Mouse (Mus musculus) intestine, postnatal 0 days (tissue): ENCODE data around the gene Tspan9. TPM values are rescaled to one million over a fixed set of nuclear protein-coding genes. Genes with fewer than 3 reads are reported as not detected.

Experiments used
- ATAC-seq: fragments of 200-750 bp; cut with Nextera tagmentation; 2 replicates; pipeline ENCODE4 v1.8.0; 2017; ENCODE audit warnings: mild to moderate bottlenecking, moderate TSS enrichment, moderate library complexity
- H3K27ac ChIP-seq: fragments of 300-500 bp; sonication (generic); 2 replicates; pipeline ENCODE4 v1.5.1; 2014; ENCODE audit warnings: mild to moderate bottlenecking, low read depth, low read length, moderate library complexity
- H3K27me3 ChIP-seq: fragments of 300-500 bp; sonication (generic); replicated peaks from 2 replicates; pipeline ENCODE4 v1.6.1; 2014; ENCODE audit warnings: low read length, mixed read lengths; ENCODE audit not compliant: control insufficient read depth, insufficient read depth
- H3K36me3 ChIP-seq: fragments of 300-500 bp; sonication (generic); 2 replicates; pipeline ENCODE4 v1.6.1; 2014; ENCODE audit warnings: mild to moderate bottlenecking, moderate library complexity; ENCODE audit not compliant: control insufficient read depth, insufficient read depth
- H3K4me1 ChIP-seq: fragments of 300-500 bp; sonication (generic); replicated peaks from 2 replicates; pipeline ENCODE4 v1.6.1; 2014; ENCODE audit warnings: antibody characterized with exemption, low read length, mixed read lengths; ENCODE audit not compliant: control insufficient read depth, insufficient read depth
- H3K4me2 ChIP-seq: fragments of 300-500 bp; sonication (generic); replicated peaks from 2 replicates; pipeline ENCODE4 v1.6.1; 2014; ENCODE audit warnings: low read depth, mild to moderate bottlenecking, moderate library complexity
- H3K4me3 ChIP-seq: fragments of 300-500 bp; sonication (generic); 2 replicates; pipeline ENCODE4 v1.5.1; 2014; ENCODE audit warnings: low read depth, low read length
- H3K9ac ChIP-seq: fragments of 300-500 bp; sonication (generic); 2 replicates; pipeline ENCODE4 v1.6.1; 2014; ENCODE audit warnings: mild to moderate bottlenecking, low read depth, low read length
- H3K9me3 ChIP-seq: fragments of 300-500 bp; sonication (generic); 2 replicates; pipeline ENCODE4 v1.6.1; 2016; ENCODE audit warnings: mixed run types; ENCODE audit not compliant: control insufficient read depth
- CTCF ChIP-seq: sonication (generic); IDR thresholded peaks from 2 replicates; pipeline ENCODE4 v1.5.1; 2016; ENCODE audit warnings: low read depth, mild to moderate bottlenecking, control low read depth, antibody characterized with exemption, moderate library complexity
- WGBS: fragments of 180-500 bp; shearing (Covaris S2); extraction: QIAGEN DNeasy Blood & Tissue Kit; methylation state at CpG from one replicate; pipeline ENCODE4 v1.1.7; 2014; 5-methylcytosine and 5-hydroxymethylcytosine counted together
- polyA plus RNA-seq: library from polyadenylated mRNA; unstranded; fragments of >200 nt; fragmentation: Nextera tagmentation; extraction: Ambion mirVana; gene quantifications from 2 replicates; pipeline ENCODE4 v1.2.1, GENCODE M21; 2015

Tspan9 gene
- polyA plus RNA-seq, 1 experiment from 2014 or later = 55.5 TPM

- no peak for ATAC-seq
- Histone ChIP-seq H3K4me1 (peaks cover 12% of the 10 kb centered on the region), H3K9ac (no peak overlapping the region), H3K4me3 (no peak overlapping the region), H3K27me3 (no peaks in the 10 kb centered on the region), H3K4me2 (no peak overlapping the region), H3K27ac (no peak overlapping the region), H3K36me3 (no peaks in the 10 kb centered on the region), H3K9me3 (no peaks in the 10 kb centered on the region)
- no peak for TF ChIP-seq CTCF
- 53% methylated on average over 7 of the region's 7 CpGs for WGBS
Measured at GRCm38 (mm10) chr6:128104712-128105324, 38.6 kb downstream of the Tspan9 start.

DNA sequence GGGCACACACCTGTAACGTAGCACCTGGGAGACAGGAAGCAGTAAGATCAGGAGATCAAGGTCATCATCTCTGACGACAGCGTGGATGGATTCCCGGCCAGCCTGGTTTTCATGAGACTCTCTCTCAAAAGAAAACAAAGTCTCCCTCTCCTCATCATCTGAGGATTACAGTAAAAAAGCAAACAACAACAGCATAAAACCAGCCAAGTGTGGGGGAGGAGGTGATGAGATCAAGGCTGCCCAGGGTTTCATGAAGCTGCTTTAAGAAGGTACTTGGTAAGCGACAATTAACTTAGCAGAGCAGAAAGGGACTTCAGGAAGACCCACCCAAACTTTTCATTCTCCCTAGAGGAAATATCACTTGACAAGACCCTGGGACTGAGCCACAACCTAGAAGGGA lies 39.5 kb downstream of the Tspan9 start:
- no peak for TF ChIP-seq CTCF
- no peak overlapping the region for H3K4me2 ChIP-seq

DNA sequence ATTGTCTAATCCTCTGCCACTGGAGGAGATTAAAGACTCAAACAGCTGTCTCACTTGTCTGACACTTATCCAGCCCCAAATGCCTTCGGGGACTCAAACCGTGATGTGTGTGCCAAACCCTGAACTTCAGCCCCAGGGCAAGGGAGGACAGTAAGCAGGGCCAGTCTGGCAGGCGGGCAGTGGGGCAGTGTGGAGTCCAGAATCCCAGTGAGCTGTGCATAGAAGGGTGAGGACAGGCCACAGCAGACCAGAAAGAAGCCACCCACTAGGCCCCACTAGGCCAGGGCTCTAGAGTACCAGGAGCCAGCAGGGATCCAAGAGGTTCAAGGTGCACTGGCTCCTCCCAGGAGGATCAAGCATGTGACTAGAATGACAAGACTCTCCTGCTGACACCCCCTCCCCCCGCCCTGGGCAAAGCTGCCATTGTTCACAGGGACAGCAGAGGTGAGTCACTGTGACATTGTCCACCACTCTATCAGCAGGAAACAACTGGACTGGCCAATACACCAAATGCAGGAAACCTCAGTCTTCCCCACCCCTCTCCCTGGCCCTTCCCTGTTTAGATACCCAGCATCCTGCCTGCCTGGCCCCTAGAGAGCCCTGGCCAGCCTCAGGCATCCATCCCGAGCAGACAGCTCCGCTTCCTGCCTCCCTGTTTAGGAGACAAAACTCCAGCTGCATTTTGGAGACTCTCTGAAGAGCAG lies 40.9 kb downstream of the Tspan9 start:
- ATAC-seq = peak; percentile 65
- no peaks in the 10 kb centered on the region for H3K27me3 ChIP-seq
- 55% methylated on average over 6 of the region's 6 CpGs for WGBS
- no peak overlapping the region for H3K9ac ChIP-seq
- no peak overlapping the region for H3K4me2 ChIP-seq
- H3K4me3 ChIP-seq = no peak overlapping the region
- TF ChIP-seq CTCF = no peak
- H3K36me3 ChIP-seq = no peaks in the 10 kb centered on the region
- H3K9me3 ChIP-seq = no peaks in the 10 kb centered on the region
- H3K4me1 ChIP-seq = peaks cover 12% of the 10 kb centered on the region
- H3K27ac ChIP-seq = peak overlapping the region; percentile 68

More for the DNA sequence above, 39.5 kb downstream of the Tspan9 start:
- Histone ChIP-seq H3K27me3 (no peaks in the 10 kb centered on the region), H3K27ac (no peak overlapping the region), H3K36me3 (no peaks in the 10 kb centered on the region), H3K4me1 (peaks cover 12% of the 10 kb centered on the region), H3K9me3 (no peaks in the 10 kb centered on the region), H3K9ac (no peak overlapping the region), H3K4me3 (no peak overlapping the region)
- 66% methylated on average over 5 of the region's 5 CpGs for WGBS
- no peak for ATAC-seq

GRCm38 (mm10) chr6:128099871-128100270 lies 43.5 kb downstream of the Tspan9 start:
- no peak overlapping the region for H3K9ac ChIP-seq
- WGBS = 80% methylated on average over 5 of the region's 5 CpGs
- peak; percentile 66 for TF ChIP-seq CTCF
- ATAC-seq = no peak
- peaks cover 7% of the 10 kb centered on the region for H3K4me1 ChIP-seq
- no peak overlapping the region for H3K4me3 ChIP-seq
- no peak overlapping the region for H3K27ac ChIP-seq
- H3K27me3 ChIP-seq = no peaks in the 10 kb centered on the region
- H3K4me2 ChIP-seq = no peak overlapping the region
- no peaks in the 10 kb centered on the region for H3K36me3 ChIP-seq
- no peaks in the 10 kb centered on the region for H3K9me3 ChIP-seq

- no peak overlapping the region for H3K4me3 ChIP-seq
- 64% methylated on average over 9 of the region's 9 CpGs for WGBS
- ATAC-seq = no peak
- no peak overlapping the region for H3K4me2 ChIP-seq
- H3K9ac ChIP-seq = no peak overlapping the region
- H3K27ac ChIP-seq = no peak overlapping the region
- no peak for TF ChIP-seq CTCF
- no peaks in the 10 kb centered on the region for H3K27me3 ChIP-seq
- H3K9me3 ChIP-seq = no peaks in the 10 kb centered on the region
- peaks cover 6% of the 10 kb centered on the region for H3K4me1 ChIP-seq
- no peaks in the 10 kb centered on the region for H3K36me3 ChIP-seq
Measured at GRCm38 (mm10) chr6:128099190-128099589, 44.2 kb downstream of the Tspan9 start.

GRCm38 (mm10) chr6:128096521-128096920 lies 46.9 kb downstream of the Tspan9 start:
- H3K4me3 ChIP-seq = no peak overlapping the region
- no peaks in the 10 kb centered on the region for H3K4me1 ChIP-seq
- WGBS = 82% methylated on average over 7 of the region's 7 CpGs
- no peaks in the 10 kb centered on the region for H3K27me3 ChIP-seq
- H3K9ac ChIP-seq = no peak overlapping the region
- H3K36me3 ChIP-seq = no peaks in the 10 kb centered on the region
- no peak overlapping the region for H3K4me2 ChIP-seq
- H3K9me3 ChIP-seq = no peaks in the 10 kb centered on the region
- no peak overlapping the region for H3K27ac ChIP-seq
- no peak for ATAC-seq
- TF ChIP-seq CTCF = no peak
